Mouse (Mus musculus) cortical plate, adult 2 months (tissue): ENCODE measurements around the gene Nlrx1.

ENCODE experiments used
- CTCF ChIP-seq: fragments of 200-500 bp; IDR thresholded peaks from 2 replicates; pipeline ENCODE4 v1.5.1; 2011; ENCODE audit warnings: mild to moderate bottlenecking, control low read depth, low read length; ENCODE audit not compliant: insufficient read depth; ENCODE audit errors: extremely low read depth
- POLR2A ChIP-seq: fragments of 200-500 bp; IDR thresholded peaks from 2 replicates; pipeline ENCODE4 v1.6.1; 2011; ENCODE audit warnings: mild to moderate bottlenecking, low read length, control low read depth; ENCODE audit not compliant: insufficient read depth; ENCODE audit errors: extremely low read depth

- TF ChIP-seq CTCF (no peak), POLR2A (no peak)
These were observed 46.5 kb upstream of the Nlrx1 start for GRCm38 (mm10) chr9:44314910-44315309.
